Mouse (Mus musculus) cortical plate, adult 2 months (tissue): ENCODE measurements around the gene Dcaf5. TPM values are rescaled to one million over a fixed set of nuclear protein-coding genes. Genes with fewer than 3 reads are reported as not detected.

Source experiments
- H3K27ac ChIP-seq: fragments of 200-500 bp; 2 replicates; pipeline ENCODE4 v1.5.1; 2012; ENCODE audit warnings: low read length, control low read depth, inconsistent platforms; ENCODE audit not compliant: insufficient read depth
- H3K4me1 ChIP-seq: fragments of 200-500 bp; 2 replicates; pipeline ENCODE4 v1.6.1; 2011; ENCODE audit warnings: low read length; ENCODE audit not compliant: control insufficient read depth, insufficient read depth
- H3K4me3 ChIP-seq: fragments of 200-500 bp; 2 replicates; pipeline ENCODE4 v1.5.1; 2011; ENCODE audit warnings: mild to moderate bottlenecking, low read length, control low read depth; ENCODE audit not compliant: insufficient read depth
- CTCF ChIP-seq: fragments of 200-500 bp; IDR thresholded peaks from 2 replicates; pipeline ENCODE4 v1.5.1; 2011; ENCODE audit warnings: mild to moderate bottlenecking, control low read depth, low read length; ENCODE audit not compliant: insufficient read depth; ENCODE audit errors: extremely low read depth
- POLR2A ChIP-seq: fragments of 200-500 bp; IDR thresholded peaks from 2 replicates; pipeline ENCODE4 v1.6.1; 2011; ENCODE audit warnings: mild to moderate bottlenecking, low read length, control low read depth; ENCODE audit not compliant: insufficient read depth; ENCODE audit errors: extremely low read depth
- polyA plus RNA-seq: library from polyadenylated mRNA; depleted of rRNA; stranded (reverse); fragments of >200 nt; gene quantifications from 2 replicates; pipeline ENCODE4 v1.2.3, GENCODE M21; 2012

Dcaf5 gene
- polyA plus RNA-seq, 1 experiment, result 51.2 TPM

DNA sequence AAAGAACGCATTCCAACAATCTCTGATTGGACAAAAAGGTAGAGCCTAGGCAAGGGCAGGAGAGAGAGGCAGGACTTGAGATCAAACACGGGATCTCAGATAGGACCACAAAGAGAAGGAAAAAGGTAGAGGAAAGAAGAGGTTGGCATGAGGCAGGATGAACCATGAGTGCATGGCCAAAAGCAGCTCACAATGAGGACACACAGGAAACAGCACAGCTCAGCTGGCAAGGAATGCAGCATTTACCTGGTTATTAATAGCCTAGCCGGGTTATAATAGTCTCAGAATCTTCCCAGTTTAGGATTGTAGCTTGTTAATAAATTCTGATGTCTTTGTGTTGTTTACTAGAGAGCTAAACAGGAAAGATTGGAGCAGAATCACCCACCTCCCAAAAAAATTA is 8.7 kb downstream of the Dcaf5 start:
- TF ChIP-seq POLR2A, result no peak
- no peak for TF ChIP-seq CTCF
- 0 out of 2 replicates have a peak, but pooled peaks cover 1% of the 10 kb centered on the region for H3K4me1 ChIP-seq
- H3K27ac ChIP-seq, result no peak overlapping the region
- H3K4me3 ChIP-seq, result no peak overlapping the region

- Histone ChIP-seq H3K4me1 (no peaks in the 10 kb centered on the region; the same call in 1 of the 2 replicates), H3K4me3 (no peak overlapping the region), H3K27ac (no peak overlapping the region)
- TF ChIP-seq CTCF (no peak), POLR2A (no peak)
Measured at GRCm38 (mm10) chr12:80415100-80415499, 21.3 kb downstream of the Dcaf5 start.

DNA sequence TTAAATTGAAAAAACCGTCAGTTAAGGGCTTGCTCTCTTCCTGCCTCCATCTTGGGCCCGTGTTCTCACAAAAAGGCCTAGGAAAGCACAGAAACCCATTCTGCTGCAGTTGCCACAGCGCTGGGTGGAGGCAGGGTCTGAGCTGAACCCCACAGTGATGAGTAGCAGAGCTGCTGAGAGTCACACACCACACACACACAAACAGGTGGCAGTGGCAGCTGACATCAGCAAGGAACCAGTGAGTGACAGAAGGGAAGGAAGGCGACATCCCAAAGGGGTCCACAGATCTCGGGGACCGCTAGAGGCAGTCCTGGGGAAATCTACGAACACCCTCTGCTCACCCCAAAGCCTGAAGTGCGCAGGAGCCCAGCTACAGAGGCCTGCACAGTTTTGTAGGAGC is 25.5 kb downstream of the Dcaf5 start:
- no peak overlapping the region for H3K27ac ChIP-seq
- TF ChIP-seq POLR2A, result no peak
- TF ChIP-seq CTCF, result no peak
- no peaks in the 10 kb centered on the region; the same call in 1 of the 2 replicates for H3K4me1 ChIP-seq
- no peak overlapping the region for H3K4me3 ChIP-seq

GRCm38 (mm10) chr12:80407824-80408223 is 28.6 kb downstream of the Dcaf5 start:
- TF ChIP-seq CTCF, result no peak
- TF ChIP-seq POLR2A, result no peak
- H3K4me3 ChIP-seq, result no peak overlapping the region
- no peak overlapping the region for H3K27ac ChIP-seq
- H3K4me1 ChIP-seq, result no peaks in the 10 kb centered on the region

DNA sequence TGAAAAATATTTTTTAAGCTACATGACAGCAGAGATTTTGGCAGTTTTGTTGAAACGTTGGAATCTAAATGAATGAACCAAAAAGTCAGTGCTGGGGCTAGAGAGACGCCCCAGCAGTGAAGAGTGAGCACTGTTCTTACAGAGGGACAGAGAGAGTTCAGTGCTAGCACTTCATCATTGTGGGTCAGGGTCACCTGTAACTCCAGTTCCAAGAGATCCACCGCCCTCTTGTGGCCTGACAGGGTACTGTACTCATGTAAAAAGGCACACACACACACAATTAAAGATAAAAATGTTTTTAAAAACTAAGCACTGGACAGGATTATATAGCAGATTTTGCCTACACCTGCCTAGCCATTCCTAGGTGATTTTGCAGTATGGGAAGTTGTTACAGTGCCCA is 29.8 kb downstream of the Dcaf5 start:
- Histone ChIP-seq H3K27ac (no peak overlapping the region), H3K4me1 (no peaks in the 10 kb centered on the region), H3K4me3 (no peak overlapping the region)
- peak; percentile 51 for TF ChIP-seq CTCF
- TF ChIP-seq POLR2A, result no peak

- H3K4me3 ChIP-seq, result no peak overlapping the region
- TF ChIP-seq POLR2A (no peak), CTCF (no peak)
- H3K27ac ChIP-seq, result no peak overlapping the region
- H3K4me1 ChIP-seq, result no peaks in the 10 kb centered on the region
Measured at GRCm38 (mm10) chr12:80404139-80404538, 32.3 kb downstream of the Dcaf5 start.

DNA sequence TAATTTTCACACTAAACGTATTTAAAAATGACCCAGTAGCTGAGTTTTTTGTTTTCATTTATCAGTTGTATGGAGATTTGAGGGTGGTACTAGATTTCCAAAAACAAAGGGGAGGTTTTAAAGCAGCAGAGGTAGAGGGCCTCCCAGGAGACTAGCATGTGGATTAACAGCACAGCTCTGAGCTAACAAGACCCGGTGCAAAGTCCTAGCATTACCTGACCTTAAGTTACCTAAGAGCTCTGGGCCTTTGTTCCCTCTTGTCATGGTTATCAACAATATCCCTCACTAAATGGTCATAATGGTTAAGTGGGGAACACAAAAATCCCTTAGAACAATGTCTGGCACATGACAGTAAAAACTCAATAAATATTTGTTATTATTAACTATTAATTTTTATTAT is 37.3 kb downstream of the Dcaf5 start:
- no peaks in the 10 kb centered on the region; the same call in 1 of the 2 replicates for H3K4me1 ChIP-seq
- no peak overlapping the region for H3K4me3 ChIP-seq
- H3K27ac ChIP-seq, result no peak overlapping the region
- TF ChIP-seq POLR2A, result no peak
- TF ChIP-seq CTCF, result no peak

DNA sequence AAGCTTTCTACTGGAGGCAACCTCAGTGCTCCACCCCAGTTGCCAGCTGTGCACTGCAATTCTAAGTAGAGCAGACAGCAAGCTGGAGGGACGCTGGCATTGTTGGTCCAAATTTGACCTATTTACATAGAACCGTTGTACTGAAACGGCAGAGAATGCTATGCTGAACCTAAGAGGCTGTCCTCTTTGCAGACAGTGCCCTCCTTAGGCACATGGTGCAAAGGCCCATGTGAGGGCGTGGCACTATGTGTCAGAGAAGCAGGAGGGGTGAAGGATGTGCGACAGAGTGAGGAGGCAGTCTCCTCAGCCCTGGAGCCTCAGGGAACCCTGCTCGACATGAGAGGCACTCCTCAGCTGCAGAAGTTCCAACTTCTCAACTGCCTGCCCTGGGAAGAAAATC is 40.0 kb downstream of the Dcaf5 start:
- Histone ChIP-seq H3K4me1 (no peaks in the 10 kb centered on the region; the same call in 1 of the 2 replicates), H3K27ac (peak overlapping the region; percentile 37; the same call in 1 of the 2 replicates), H3K4me3 (no peak overlapping the region)
- TF ChIP-seq POLR2A, result no peak
- no peak for TF ChIP-seq CTCF

DNA sequence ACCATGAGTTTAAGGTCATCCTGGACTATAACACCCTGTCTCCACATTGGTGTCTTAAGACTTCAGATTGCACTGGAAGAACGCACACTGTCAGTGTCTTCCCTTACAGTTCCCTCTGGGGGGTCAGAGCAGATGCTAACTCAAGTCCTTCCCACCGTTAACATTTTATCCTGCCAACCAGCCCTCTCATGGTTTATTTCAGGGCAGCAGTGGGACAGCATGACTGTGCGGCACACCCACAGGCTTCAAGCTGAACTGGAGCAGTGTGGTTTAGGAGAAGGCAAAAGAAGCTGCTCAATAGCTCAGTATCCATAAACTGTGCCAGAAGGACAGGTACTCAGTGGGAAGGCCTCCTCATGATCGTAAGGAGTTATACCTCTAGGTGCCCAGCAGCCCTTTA is 41.1 kb downstream of the Dcaf5 start:
- H3K4me1 ChIP-seq, result no peaks in the 10 kb centered on the region; the same call in 1 of the 2 replicates
- H3K4me3 ChIP-seq, result no peak overlapping the region
- H3K27ac ChIP-seq, result no peak overlapping the region
- TF ChIP-seq CTCF (no peak), POLR2A (no peak)

GRCm38 (mm10) chr12:80394045-80394444 is 42.4 kb downstream of the Dcaf5 start:
- H3K4me3 ChIP-seq, result no peak overlapping the region
- H3K4me1 ChIP-seq, result no peaks in the 10 kb centered on the region; the same call in 1 of the 2 replicates
- no peak overlapping the region for H3K27ac ChIP-seq
- no peak for TF ChIP-seq CTCF
- TF ChIP-seq POLR2A, result no peak
